ENCODE assay signal across 16 mouse cellular contexts in the genomic region with DNA sequence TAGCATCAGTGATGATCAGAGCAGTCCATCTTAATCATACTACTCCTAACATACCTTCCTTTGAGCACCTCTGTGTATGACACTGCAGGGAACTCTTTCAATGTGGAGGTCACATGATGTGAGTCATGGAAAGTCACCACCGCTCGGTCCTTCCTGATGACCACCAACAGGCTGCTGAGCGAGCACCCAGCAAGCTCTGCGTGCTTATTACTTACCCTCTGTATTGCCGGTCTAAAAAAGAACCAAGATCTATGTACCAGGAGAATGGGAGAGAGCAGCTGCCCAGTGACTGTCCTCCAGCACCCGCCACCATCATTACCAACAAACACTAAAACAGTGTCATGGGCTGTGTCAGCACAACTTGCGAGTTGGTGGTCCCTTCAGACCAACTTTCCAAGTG.
"Had no signal": no experiment of that assay in that cellular context is flagged by ENCODE, and none has a peak within 500 bp of the region (broad histone marks: within the 10 kb centered on the region; RNA-seq: fewer than 3 reads in every experiment).

No protein-coding gene starts in this region.

- DNase-seq: right cerebral cortex, adult 18-20 months; right cerebral cortex, postnatal 14 days; right cerebral cortex, postnatal 25 days; right cerebral cortex, postnatal 4 days; spleen, adult 18-20 months; thymus, adult 18-20 months; thymus, adult 2 months; thymus, postnatal 14 days; thymus, postnatal 25 days; thymus, postnatal 36 days; thymus, postnatal 4 days had no signal

- H3K27me3 ChIP-seq: neural tube, embryonic 12.5 days; neural tube, embryonic 13.5 days; neural tube, embryonic 15.5 days; stomach, embryonic 15.5 days had no signal

- H3K36me3 ChIP-seq: neural tube, embryonic 12.5 days; neural tube, embryonic 13.5 days; neural tube, embryonic 15.5 days; stomach, embryonic 15.5 days had no signal

- H3K4me1 ChIP-seq: neural tube, embryonic 12.5 days had no signal

- H3K4me3 ChIP-seq: neural tube, embryonic 12.5 days; neural tube, embryonic 13.5 days; neural tube, embryonic 15.5 days; stomach, embryonic 15.5 days had no signal

- H3K27ac ChIP-seq: neural tube, embryonic 12.5 days; neural tube, embryonic 13.5 days; neural tube, embryonic 15.5 days; stomach, embryonic 15.5 days; stomach, postnatal 0 days had no signal

- H3K9ac ChIP-seq: neural tube, embryonic 12.5 days; neural tube, embryonic 13.5 days; neural tube, embryonic 15.5 days; stomach, embryonic 15.5 days had no signal

- H3K9me3 ChIP-seq: neural tube, embryonic 12.5 days; neural tube, embryonic 13.5 days; neural tube, embryonic 15.5 days; stomach, embryonic 15.5 days had no signal

- H3K4me2 ChIP-seq: neural tube, embryonic 12.5 days; neural tube, embryonic 13.5 days; neural tube, embryonic 15.5 days; stomach, embryonic 15.5 days had no signal
